Mouse (Mus musculus) liver, adult 2 months (tissue): ENCODE data around the gene Tmc3. TPM values are rescaled to one million over a fixed set of nuclear protein-coding genes. Genes with fewer than 3 reads are reported as not detected.

Experiments used
- DNase-seq: peaks from one replicate; pipeline ENCODE4 v3.0.0-alpha.2; 2011; ENCODE audit warnings: low read depth, low spot score; ENCODE audit errors: extremely low read depth
- H3K27ac ChIP-seq: fragments of 200-500 bp; replicated peaks from 2 replicates; pipeline ENCODE4 v1.5.1; 2012; ENCODE audit warnings: low read depth, mild to moderate bottlenecking, control low read depth, inconsistent platforms, low read length; ENCODE audit not compliant: insufficient read depth
- H3K27me3 ChIP-seq: fragments of 200-500 bp; 2 replicates; pipeline ENCODE4 v1.6.1; 2012; ENCODE audit warnings: mild to moderate bottlenecking, moderate library complexity, low read length, inconsistent platforms; ENCODE audit not compliant: control insufficient read depth, insufficient read depth
- H3K36me3 ChIP-seq: fragments of 200-500 bp; 2 replicates; pipeline ENCODE4 v1.6.1; 2012; ENCODE audit warnings: low read length, inconsistent platforms; ENCODE audit not compliant: control insufficient read depth, insufficient read depth
- H3K4me1 ChIP-seq: fragments of 200-500 bp; 2 replicates; pipeline ENCODE4 v1.6.1; 2011; ENCODE audit warnings: low read length; ENCODE audit not compliant: control insufficient read depth, insufficient read depth
- H3K4me3 ChIP-seq: fragments of 200-500 bp; 2 replicates; pipeline ENCODE4 v1.5.1; 2011; ENCODE audit warnings: low read depth, mild to moderate bottlenecking, control low read depth, low read length, moderate library complexity; ENCODE audit not compliant: insufficient read depth
- H3K79me2 ChIP-seq: fragments of 200-500 bp; 2 replicates; pipeline ENCODE4 v1.6.1; 2012; ENCODE audit warnings: inconsistent platforms, mild to moderate bottlenecking, low read length, moderate library complexity; ENCODE audit not compliant: control insufficient read depth, insufficient read depth
- H3K9ac ChIP-seq: fragments of 200-500 bp; 2 replicates; pipeline ENCODE4 v1.6.1; 2012; ENCODE audit warnings: low read depth, mild to moderate bottlenecking, control low read depth, inconsistent platforms, low read length
- CTCF ChIP-seq: fragments of 200-500 bp; IDR thresholded peaks from 2 replicates; pipeline ENCODE4 v1.5.1; 2011; ENCODE audit warnings: low read depth, low read length, control low read depth
- POLR2A ChIP-seq: fragments of 200-500 bp; IDR thresholded peaks from 2 replicates; pipeline ENCODE4 v1.6.1; 2011; ENCODE audit warnings: low read length, control low read depth; ENCODE audit not compliant: insufficient read depth; ENCODE audit errors: extremely low read depth
- WGBS: fragments of 180-500 bp; shearing (Covaris S2); methylation state at CpG from one replicate; pipeline ENCODE4 v1.1.7; 2018; 5-methylcytosine and 5-hydroxymethylcytosine counted together
- polyA plus RNA-seq: library from polyadenylated mRNA; depleted of rRNA; stranded (reverse); fragments of >200 nt; gene quantifications from 2 replicates; pipeline ENCODE4 v1.2.3, GENCODE M21; 2012
- total RNA-seq: library from RNA; depleted of rRNA; stranded (reverse); fragments of >200 nt; gene quantifications from 2 replicates; pipeline ENCODE4 v1.2.3, GENCODE M21; 2014

Gene Tmc3
- total and polyA plus RNA-seq, 2 experiments = 0.15 to 0.28 TPM

DNA sequence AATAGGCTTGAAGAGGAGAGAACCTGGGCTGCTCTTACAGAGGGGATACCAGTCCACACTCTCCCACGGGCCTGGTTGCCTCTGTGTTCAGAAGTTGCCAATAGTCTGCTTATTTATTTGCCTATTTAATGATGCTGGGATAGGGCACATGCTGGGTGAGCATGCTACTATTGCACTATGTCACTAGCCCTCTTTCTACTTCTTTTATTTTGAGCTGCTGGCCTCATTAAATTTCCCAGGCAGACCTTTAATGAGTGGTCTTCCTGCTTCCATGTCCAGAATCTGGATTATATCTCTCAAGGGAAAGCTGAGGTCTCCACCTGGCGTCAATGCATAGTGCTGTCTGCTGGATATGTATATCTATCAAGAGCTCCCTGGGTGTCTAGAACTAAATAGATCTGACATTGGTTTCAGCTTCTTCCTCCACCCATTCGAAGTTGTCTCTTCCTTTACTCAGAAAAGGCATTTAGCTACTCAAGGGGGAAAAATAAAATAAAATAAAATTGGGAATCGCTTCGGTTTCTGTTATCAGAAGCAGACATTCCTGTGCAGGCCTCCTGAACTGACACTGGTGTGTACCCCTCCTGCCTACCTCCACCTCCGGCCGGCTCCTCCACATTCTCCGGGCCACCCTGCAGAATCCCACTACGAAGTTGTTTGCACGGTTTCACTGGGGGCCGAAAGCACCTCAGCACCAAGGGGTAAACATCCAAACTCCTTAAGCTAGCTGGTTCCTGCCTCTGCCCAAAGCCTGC lies 46.5 kb downstream of the Tmc3 start:
- TF ChIP-seq CTCF (no peak), POLR2A (no peak)
- peak overlapping the region; percentile 60 for H3K4me3 ChIP-seq
- H3K36me3 ChIP-seq = peaks cover 19% of the 10 kb centered on the region
- 8% methylated on average over 11 of the region's 11 CpGs for WGBS
- peaks cover 17% of the 10 kb centered on the region for H3K4me1 ChIP-seq
- H3K27ac ChIP-seq = peak overlapping the region; percentile 18
- no peak for DNase-seq
- H3K79me2 ChIP-seq = peaks cover 4% of the 10 kb centered on the region; the same call in 1 of the 2 replicates
- H3K27me3 ChIP-seq = no peaks in the 10 kb centered on the region
- H3K9ac ChIP-seq = peak overlapping the region; percentile 67

DNA sequence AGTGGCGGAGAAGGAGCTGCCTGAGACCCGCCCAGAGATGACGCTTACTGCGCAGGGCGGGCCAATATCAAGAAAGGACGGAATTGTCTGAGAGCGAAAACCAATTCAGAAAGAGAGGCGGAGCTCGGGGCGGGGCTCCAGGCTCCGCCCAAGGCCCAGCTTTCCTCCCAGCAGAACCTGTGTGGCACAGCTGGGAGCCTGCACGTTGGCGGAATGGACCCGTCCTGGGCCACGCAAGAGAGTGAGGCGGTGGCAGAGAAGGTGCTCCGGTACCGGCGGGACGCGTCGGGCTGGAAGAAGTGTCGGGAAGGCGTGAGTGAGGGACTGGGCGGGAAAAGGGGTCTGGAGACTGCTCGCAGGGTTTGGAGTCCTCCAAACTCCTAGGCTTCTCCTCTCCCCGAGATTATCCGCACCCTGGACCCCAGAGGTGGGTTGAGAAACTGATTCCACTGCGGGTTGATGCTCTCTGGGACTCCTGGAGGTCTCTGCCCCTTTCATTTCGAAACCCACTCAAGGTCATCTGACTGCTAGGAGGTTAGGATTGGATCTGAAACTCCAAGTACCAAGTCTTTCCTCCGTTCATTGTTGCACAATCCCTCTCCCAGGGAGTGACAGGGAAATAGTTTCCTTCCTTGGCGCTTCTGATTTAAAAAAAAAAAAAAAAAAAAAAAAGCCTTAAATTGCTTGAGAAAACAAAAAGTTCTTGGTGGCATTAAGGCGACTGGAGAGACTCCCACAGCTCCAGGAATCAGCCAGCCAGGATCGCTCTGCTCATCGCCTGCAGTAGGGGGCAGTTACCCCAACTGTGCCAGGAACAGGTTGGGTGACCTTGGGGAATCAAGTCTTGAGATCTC lies 47.3 kb downstream of the Tmc3 start, which contains the start of gene Stard5:
Gene Stard5 (plus strand): TSS at position 132 of the 854 bp plus-strand sequence.
- peak; percentile 88 for DNase-seq
- TF ChIP-seq CTCF = no peak
- TF ChIP-seq POLR2A = peak; percentile 98
- under 1% methylated on average over 35 of the region's 35 CpGs for WGBS
- Histone ChIP-seq H3K27me3 (no peaks in the 10 kb centered on the region), H3K9ac (peak within 1 kb of the TSS; percentile 93), H3K36me3 (peaks cover 27% of the 10 kb centered on the region), H3K79me2 (peaks cover 4% of the 10 kb centered on the region; the same call in 1 of the 2 replicates), H3K27ac (peak within 1 kb of the TSS; percentile 97), H3K4me1 (peaks cover 22% of the 10 kb centered on the region), H3K4me3 (peak within 1 kb of the TSS; percentile 82)

DNA sequence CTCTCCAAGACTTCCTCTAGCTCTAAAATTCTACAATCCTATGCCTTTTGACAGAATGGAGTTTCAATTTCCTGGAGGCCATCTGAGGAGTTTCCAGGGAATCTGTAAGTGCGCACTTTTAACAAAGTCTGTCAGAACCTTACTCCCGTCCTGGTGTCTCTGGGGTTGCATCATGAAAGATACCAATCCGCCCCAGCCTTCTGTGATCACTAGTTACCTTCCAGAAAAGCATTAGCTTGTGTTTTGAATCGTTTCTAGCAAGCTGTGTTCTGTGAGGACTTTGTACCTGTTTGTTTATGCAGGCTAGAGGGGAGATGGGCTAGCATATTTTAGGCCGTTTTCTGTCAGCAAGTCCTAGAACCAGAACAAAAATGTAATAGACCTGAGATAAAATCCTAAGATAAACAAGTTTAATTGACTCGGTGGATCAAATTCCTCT lies 48.0 kb downstream of the Tmc3 start:
- 11% methylated on average over 6 of the region's 6 CpGs for WGBS
- Histone ChIP-seq H3K79me2 (peaks cover 4% of the 10 kb centered on the region; the same call in 1 of the 2 replicates), H3K4me3 (peak overlapping the region; percentile 82), H3K9ac (peak overlapping the region; percentile 82), H3K4me1 (peaks cover 28% of the 10 kb centered on the region), H3K27me3 (no peaks in the 10 kb centered on the region), H3K27ac (peak overlapping the region; percentile 97), H3K36me3 (peaks cover 31% of the 10 kb centered on the region)
- TF ChIP-seq POLR2A = no peak
- TF ChIP-seq CTCF = no peak
- peak; percentile 86 for DNase-seq

DNA sequence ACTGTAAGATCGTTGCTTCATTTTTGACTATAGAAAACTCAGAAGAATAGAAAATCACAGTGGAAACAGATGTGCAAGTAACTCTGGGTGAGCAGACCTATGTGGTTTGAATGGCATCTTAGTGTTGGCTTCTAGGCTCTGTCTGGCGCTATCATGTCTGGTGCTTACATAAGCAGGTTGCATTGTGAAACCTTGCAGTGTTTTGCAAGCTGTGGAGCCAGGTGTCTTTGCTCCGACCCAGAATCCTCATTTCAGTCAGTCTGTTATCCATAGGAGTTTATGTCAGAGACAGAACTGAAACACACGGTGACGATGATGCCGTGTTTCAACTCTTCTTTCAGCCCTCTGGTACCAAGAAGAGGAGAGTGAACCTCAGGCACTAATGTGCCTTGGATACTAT lies 49.1 kb downstream of the Tmc3 start:
- Histone ChIP-seq H3K4me1 (peaks cover 35% of the 10 kb centered on the region), H3K79me2 (peaks cover 4% of the 10 kb centered on the region; the same call in 1 of the 2 replicates), H3K4me3 (peak overlapping the region; percentile 82), H3K27me3 (no peaks in the 10 kb centered on the region), H3K27ac (peak overlapping the region; percentile 97), H3K9ac (peak overlapping the region; percentile 82), H3K36me3 (peaks cover 39% of the 10 kb centered on the region)
- TF ChIP-seq CTCF = no peak
- DNase-seq = peak; percentile 95
- 21% methylated on average over 6 of the region's 6 CpGs for WGBS

DNA sequence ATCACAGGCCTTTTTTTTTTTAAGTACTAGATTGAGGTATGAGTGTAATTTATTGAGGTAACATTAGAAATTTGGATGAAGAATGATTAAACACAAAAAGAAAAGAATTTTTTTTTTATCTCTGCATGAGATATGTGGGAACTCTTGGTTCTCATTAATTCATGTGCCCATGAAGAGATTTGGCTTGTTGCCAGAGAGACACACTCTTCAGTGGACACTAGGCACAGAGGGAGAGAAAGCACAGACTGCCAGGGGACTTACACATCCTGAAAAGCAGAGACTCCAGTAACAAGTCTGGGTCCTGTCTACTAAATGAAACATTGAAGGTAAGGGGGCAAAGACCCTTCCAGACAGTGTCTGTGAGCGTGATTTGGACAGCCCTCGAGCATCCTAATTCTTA lies 51.0 kb downstream of the Tmc3 start:
- WGBS = 94% methylated on average over 2 of the region's 2 CpGs
- H3K4me1 ChIP-seq = peaks cover 35% of the 10 kb centered on the region
- DNase-seq = peak; percentile 28
- no peak for TF ChIP-seq POLR2A
- no peak for TF ChIP-seq CTCF
- H3K9ac ChIP-seq = no peak overlapping the region
- no peak overlapping the region for H3K4me3 ChIP-seq
- peak overlapping the region; percentile 78; the same call in 1 of the 2 replicates for H3K27ac ChIP-seq
- no peaks in the 10 kb centered on the region for H3K27me3 ChIP-seq
- H3K79me2 ChIP-seq = peaks cover 4% of the 10 kb centered on the region; the same call in 1 of the 2 replicates
- H3K36me3 ChIP-seq = peaks cover 56% of the 10 kb centered on the region
